Mouse (Mus musculus): Measurements from ENCODE around the gene Smim6.

Smim6 gene

GRCm38 (mm10) chr11:115911632-115912376, at the start of gene Smim6:
TSS of gene Smim6 (plus strand) at chr11:115912017.
- DNase-seq (ENCODE audit: low spot score): peak; percentile 62

DNA sequence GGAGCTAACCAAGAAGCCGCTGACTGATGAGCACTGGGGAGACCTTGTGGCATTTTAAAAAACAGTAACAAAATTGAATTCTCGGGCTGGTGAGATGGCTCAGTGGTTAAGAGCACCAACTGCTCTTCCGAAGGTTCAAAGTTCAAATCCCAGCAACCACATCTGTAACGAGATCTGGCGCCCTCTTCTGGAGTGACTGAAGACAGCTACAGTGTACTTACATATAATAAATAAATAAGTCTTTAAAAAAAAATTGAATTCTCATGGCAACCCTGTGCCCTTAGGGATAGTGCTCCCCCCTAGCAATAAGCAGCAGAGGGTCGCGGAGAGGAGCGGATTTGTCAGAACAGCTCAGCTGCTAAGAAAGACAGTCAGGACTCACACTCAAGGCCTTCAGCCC, 47.9 kb upstream of the Smim6 start:
- DNase-seq (ENCODE audit: low spot score): no peak

DNA sequence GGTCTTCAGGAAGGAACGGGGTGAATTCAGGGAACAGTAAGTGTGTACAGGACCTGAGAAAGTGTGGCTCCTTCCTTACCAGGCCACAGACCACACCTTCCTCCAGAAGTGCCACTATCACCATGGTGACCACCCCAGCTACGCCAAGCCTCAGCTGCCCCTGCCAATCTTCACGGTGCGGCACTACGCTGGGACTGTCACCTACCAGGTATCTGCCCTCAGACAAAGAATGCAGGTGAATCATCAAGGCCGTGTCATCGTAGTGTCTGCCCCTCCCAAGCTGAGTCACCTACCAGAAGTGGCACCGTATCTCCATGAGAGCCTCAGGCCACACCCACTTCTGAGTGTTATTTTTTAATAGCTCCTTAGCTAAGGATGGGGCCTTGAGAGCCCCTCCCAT, 42.4 kb upstream of the Smim6 start:
- peak; percentile 20 for DNase-seq (ENCODE audit: low spot score)

- no peak for DNase-seq (ENCODE audit: low spot score)
These were observed 39.4 kb upstream of the Smim6 start for GRCm38 (mm10) chr11:115872437-115872836.

DNA sequence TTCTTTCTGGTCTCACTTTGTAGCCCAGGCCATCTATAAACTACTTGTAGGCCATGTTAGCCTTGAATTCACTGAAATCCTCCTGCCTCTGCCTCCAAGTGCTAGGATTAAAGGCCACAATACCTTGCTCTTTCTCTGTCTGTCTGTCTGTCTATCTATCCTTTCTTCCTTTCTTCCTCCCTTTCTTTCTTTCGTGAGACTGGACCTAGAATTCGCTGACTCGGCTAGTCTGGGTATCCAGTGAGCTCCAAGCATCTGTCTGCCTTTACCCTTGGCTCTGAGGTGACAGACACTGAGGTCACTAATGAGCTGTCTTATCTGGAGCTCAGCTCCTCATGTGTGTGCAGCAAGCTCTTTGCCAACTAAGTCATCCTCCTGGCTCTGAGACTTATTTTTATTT, 35.9 kb upstream of the Smim6 start:
- DNase-seq (ENCODE audit: low spot score): no peak

- DNase-seq (ENCODE audit: low spot score): no peak
These were observed 35.4 kb upstream of the Smim6 start for GRCm38 (mm10) chr11:115876438-115876837.

GRCm38 (mm10) chr11:115877174-115877755, 34.6 kb upstream of the Smim6 start:
- no peak for DNase-seq (ENCODE audit: low spot score)

DNA sequence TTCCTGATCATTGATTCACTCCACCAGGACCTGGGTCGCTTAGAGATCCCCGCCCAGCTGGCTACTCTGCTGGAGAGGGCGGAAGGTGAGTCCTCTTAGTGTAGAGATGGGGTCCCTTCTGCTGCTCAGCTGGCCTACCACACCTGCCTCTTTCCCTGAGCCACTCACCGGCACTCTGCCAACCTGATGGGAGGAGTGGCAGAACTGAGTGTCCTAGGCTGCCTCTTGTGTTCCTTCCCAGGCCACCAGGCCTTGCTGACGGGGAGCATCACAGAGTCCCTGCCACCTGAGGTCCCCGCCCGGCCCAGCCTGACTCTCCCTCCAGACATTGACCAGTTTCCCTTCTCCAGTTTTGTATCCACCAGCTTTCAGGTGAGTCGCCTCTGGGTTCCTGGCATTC, 33.7 kb upstream of the Smim6 start:
- DNase-seq (ENCODE audit: low spot score): no peak

- DNase-seq (ENCODE audit: low spot score): no peak
These were observed 30.8 kb upstream of the Smim6 start for GRCm38 (mm10) chr11:115881002-115881401.

DNA sequence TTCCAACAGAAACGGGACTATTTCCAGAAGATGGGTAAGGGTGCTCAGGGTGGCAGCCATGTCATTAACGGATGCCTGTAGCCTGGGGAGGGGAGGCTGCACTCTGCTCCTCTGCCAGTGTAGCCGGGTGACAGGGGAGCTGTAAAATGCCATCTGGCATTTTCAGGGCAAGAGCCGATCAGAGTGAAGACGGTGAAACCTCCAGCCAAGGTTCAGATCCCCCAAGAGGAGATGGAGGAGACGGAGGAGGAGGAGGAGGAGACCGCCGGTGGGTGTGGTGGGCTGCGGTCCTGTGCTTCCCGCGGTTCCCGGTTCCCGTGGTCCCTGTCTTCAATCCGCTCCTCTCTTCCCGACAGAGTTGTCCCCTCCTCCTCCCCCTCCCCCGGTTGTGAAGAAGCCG, 28.6 kb upstream of the Smim6 start:
- no peak for DNase-seq (ENCODE audit: low spot score)

DNA sequence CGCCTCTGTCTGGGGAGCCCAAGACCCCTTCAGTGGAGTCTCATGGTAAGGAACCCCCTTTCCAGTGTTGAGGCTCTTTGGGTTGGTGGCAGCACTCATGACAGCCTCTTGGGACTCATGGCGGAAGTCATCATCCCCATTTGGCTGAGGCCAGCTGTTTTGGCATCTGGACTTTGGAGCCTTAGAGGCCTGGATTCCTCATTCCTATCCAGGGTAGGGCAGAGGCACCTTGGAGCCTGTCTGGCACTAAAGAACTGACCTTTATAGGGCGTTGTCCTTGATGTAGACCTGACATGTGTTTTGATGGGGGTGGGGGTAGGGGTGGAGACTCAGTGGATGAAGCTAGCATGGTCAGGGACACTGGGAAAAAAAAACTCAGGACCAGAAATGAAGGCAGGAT, 27.5 kb upstream of the Smim6 start:
- DNase-seq (ENCODE audit: low spot score): no peak

- no peak for DNase-seq (ENCODE audit: low spot score)
These were observed 26.5 kb upstream of the Smim6 start for GRCm38 (mm10) chr11:115885281-115885680.

DNA sequence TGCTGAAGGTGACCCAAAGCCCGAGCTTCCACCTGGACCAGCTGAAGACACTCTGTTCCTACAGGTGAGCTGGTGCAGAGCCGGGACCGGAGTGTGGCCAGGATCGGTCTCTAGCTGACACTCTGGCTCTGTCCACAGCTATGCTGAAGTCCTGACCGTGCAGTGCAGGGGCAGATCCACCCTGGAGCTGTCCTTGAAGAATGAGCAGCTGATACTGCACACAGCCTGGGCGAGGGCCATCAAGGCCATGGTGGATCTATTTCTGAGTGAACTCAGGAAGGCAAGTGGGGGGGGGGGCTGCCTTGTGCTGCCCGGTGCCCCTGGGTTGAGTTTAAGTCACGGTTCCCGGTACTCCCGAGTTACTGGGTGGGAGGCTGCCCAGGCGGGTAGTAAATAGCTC, 25.4 kb upstream of the Smim6 start:
- no peak for DNase-seq (ENCODE audit: low spot score)

- no peak for DNase-seq (ENCODE audit: low spot score)
These were observed 23.8 kb upstream of the Smim6 start for GRCm38 (mm10) chr11:115888020-115888419.

GRCm38 (mm10) chr11:115889159-115889558, 22.7 kb upstream of the Smim6 start:
- DNase-seq (ENCODE audit: low spot score): no peak

- DNase-seq (ENCODE audit: low spot score): no peak
These were observed 19.6 kb upstream of the Smim6 start for GRCm38 (mm10) chr11:115892213-115892612.

GRCm38 (mm10) chr11:115893071-115893470, 18.7 kb upstream of the Smim6 start:
- no peak for DNase-seq (ENCODE audit: low spot score)

DNA sequence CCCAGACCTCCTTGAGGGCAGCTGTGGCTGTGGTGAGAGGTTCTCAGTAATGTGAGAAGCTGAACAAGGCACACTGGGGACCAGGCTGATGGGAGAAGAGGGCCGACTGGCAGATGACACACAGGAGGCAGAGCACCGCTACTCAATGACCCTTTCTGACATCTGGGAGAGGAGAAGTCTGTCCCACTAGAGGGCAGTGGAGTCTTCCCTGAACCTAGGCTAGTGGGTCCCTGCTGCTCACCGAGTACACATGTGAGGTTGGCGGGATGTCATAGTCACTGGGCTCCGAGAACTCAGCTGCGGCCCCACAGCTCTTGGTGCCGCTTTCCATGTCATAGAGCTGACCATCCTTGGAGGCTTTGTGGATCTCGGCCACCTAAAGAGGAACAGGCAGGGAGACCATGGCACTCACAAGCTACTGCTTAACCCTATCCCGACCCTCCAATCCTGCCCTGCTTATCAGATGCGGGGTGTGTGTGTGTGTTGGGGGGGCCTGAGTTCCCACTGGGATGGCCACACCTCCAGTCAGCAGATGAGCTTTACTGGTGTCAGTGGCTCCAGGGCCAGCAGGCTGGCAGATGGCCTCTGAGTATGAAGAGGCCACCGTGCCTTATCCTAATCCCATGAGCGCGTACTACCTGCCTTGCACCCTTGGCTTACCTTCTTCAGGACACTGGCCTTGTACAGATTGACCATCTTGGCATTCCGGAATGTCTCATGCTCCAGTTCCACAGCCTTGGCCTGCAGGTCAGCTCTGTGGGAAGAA, 16.9 kb upstream of the Smim6 start:
- DNase-seq (ENCODE audit: low spot score): no peak

DNA sequence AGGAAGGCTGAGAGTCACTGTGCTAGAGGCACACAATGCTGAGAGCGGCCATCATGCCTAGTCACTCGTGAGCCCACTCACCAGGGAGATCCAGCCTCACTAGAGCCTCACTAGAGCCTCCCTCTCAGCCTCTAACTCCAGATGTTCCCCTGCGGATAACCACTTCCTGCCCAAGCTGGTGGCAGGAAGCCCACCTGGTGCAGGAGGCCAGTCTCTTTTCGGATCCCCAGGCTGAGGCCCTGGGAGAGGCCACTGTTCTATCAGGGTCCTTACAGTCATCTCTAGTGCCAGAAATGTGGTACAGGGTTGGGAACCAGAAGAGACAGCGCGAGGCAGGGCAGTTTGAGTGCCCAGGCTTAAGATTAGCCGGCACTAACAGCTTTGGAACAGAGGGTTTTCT, 13.4 kb upstream of the Smim6 start:
- DNase-seq (ENCODE audit: low spot score): no peak

DNA sequence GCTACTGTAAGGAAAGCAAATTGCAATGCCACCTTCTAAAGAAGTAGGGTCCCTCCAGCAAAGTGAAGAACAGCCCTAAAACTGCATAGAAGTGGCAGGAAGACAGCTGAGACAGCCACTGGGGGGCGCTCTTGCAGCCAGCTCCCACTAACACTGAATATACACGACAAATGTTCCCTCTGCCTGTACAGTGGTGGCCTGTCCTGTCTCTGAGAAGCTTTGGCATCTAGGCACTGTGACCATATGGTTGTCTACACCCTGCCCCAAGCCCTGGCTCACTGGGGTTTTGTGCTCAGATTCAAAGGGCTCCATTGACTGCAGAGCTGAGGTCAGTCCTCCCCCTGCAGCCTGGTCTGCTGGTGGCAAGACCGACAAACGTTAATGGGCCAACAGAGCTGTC, 12.9 kb upstream of the Smim6 start:
- peak; percentile 36 for DNase-seq (ENCODE audit: low spot score)

GRCm38 (mm10) chr11:115899486-115900266, 12.1 kb upstream of the Smim6 start, which contains the start of gene Smim5:
TSS of gene Smim5 (plus strand) at chr11:115899966.
- DNase-seq (ENCODE audit: low spot score): peak; percentile 53

Measured in urinary bladder, postnatal 14 days (tissue).